Mouse (Mus musculus) liver, embryonic 14.5 days (tissue): Measurements from ENCODE around the gene Zscan26. TPM values are rescaled to one million over a fixed set of nuclear protein-coding genes. Genes with fewer than 3 reads are reported as not detected.

Experiments
- ATAC-seq: fragments of 200-750 bp; cut with Nextera tagmentation; 2 replicates; pipeline ENCODE4 v1.8.0; 2017; ENCODE audit warnings: moderate number of reproducible peaks, mild to moderate bottlenecking, moderate library complexity; ENCODE audit not compliant: insufficient read depth
- DNase-seq, 3 experiments: peaks; one replicate each; pipeline ENCODE4 v3.0.0-alpha.2; 2012 to 2013; ENCODE audit warnings: low read depth in 3 of 3, low spot score in 3 of 3
- H3K27ac ChIP-seq: fragments of 300-500 bp; sonication (generic); 2 replicates; pipeline ENCODE4 v1.5.1; 2014; ENCODE audit warnings: moderate library complexity, mild to moderate bottlenecking, control low read depth, inconsistent platforms
- H3K27me3 ChIP-seq: fragments of 300-500 bp; sonication (generic); 2 replicates; pipeline ENCODE4 v1.6.1; 2014; ENCODE audit warnings: mild to moderate bottlenecking, low read length, moderate library complexity; ENCODE audit not compliant: control insufficient read depth, insufficient read depth
- H3K36me3 ChIP-seq: fragments of 300-500 bp; sonication (generic); replicated peaks from 2 replicates; pipeline ENCODE4 v1.6.1; 2014; ENCODE audit warnings: low read depth; ENCODE audit not compliant: control insufficient read depth, insufficient read depth
- H3K4me1 ChIP-seq, 2 experiments: fragments of 200-500 bp in 1 of 2; fragments of 300-500 bp in 1 of 2; sonication (generic) in 1 of 2; replicated peaks; 2 replicates each; pipeline ENCODE4 v1.6.1; 2012 to 2014; ENCODE audit warnings: antibody characterized with exemption in 1 of 2, inconsistent platforms in 1 of 2, low read length in 1 of 2; ENCODE audit not compliant: control insufficient read depth in 2 of 2, insufficient read depth in 2 of 2
- H3K4me2 ChIP-seq: fragments of 300-500 bp; sonication (generic); 2 replicates; pipeline ENCODE4 v1.6.1; 2014; ENCODE audit warnings: low read depth, mild to moderate bottlenecking, control low read depth, moderate library complexity
- H3K4me3 ChIP-seq, 2 experiments: fragments of 200-500 bp in 1 of 2; fragments of 300-500 bp in 1 of 2; sonication (generic) in 1 of 2; 2 replicates each; pipeline ENCODE4 v1.5.1; 2012 to 2014; ENCODE audit warnings: low read depth in 2 of 2, low read length in 2 of 2, mild to moderate bottlenecking in 2 of 2, control low read depth in 1 of 2, inconsistent platforms in 1 of 2, moderate library complexity in 1 of 2; ENCODE audit not compliant: insufficient read depth in 1 of 2
- H3K9ac ChIP-seq: fragments of 300-500 bp; sonication (generic); replicated peaks from 2 replicates; pipeline ENCODE4 v1.6.1; 2014; ENCODE audit warnings: mild to moderate bottlenecking, control low read depth, moderate library complexity
- H3K9me3 ChIP-seq: fragments of 300-500 bp; sonication (generic); 2 replicates; pipeline ENCODE4 v1.6.1; 2016; ENCODE audit warnings: low read length, mixed read lengths; ENCODE audit not compliant: control insufficient read depth
- CTCF ChIP-seq: IDR thresholded peaks from 2 replicates; pipeline ENCODE4 v1.5.1; 2016; ENCODE audit warnings: antibody characterized with exemption, low read depth, control low read depth
- EP300 ChIP-seq: IDR thresholded peaks from 2 replicates; pipeline ENCODE4 v1.6.1; 2016; ENCODE audit warnings: antibody characterized with exemption, low read depth
- WGBS: fragments of 180-500 bp; shearing (Covaris S2); extraction: QIAGEN DNeasy Blood & Tissue Kit; methylation state at CpG from one replicate; pipeline ENCODE4 v1.1.7; 2014; ENCODE audit not compliant: insufficient replicate concordance; 5-methylcytosine and 5-hydroxymethylcytosine counted together
- polyA plus RNA-seq, 2 experiments: library from polyadenylated mRNA; depleted of rRNA in 1 of 2; stranded (reverse) in 1 of 2; unstranded in 1 of 2; fragments of >200 nt; fragmentation: Nextera tagmentation in 1 of 2; extraction: Ambion mirVana in 1 of 2; gene quantifications; 2 replicates each; pipeline versions ENCODE4 v1.2.1 to v1.2.3; 2012 to 2014

Gene Zscan26
- polyA plus RNA-seq, 2 experiments = 4.2 to 9.5 TPM

- H3K27ac ChIP-seq = peak overlapping the region; percentile 49
- ATAC-seq = peak; percentile 80
Observed at GRCm38 (mm10) chr13:21407969-21408804, 45.3 kb downstream of the Zscan26 start.

GRCm38 (mm10) chr13:21407341-21407740 lies 46.2 kb downstream of the Zscan26 start:
- no peak for TF ChIP-seq EP300
- TF ChIP-seq CTCF = no peak
- H3K9me3 ChIP-seq = no peaks in the 10 kb centered on the region
- ATAC-seq (no peak), DNase-seq (no peak)
- no peak overlapping the region for H3K27ac ChIP-seq
- no peaks in the 10 kb centered on the region for H3K27me3 ChIP-seq
- H3K4me2 ChIP-seq = no peak overlapping the region
- H3K4me1 ChIP-seq = peaks cover 8 to 14% of the 10 kb centered on the region in 2 experiments
- no peak overlapping the region for H3K4me3 ChIP-seq
- WGBS = 81% methylated on average over 11 of the region's 11 CpGs
- H3K9ac ChIP-seq = no peak overlapping the region
- no peaks in the 10 kb centered on the region for H3K36me3 ChIP-seq

More at GRCm38 (mm10) chr13:21407969-21408804, 45.3 kb downstream of the Zscan26 start:
- peak; percentile 62 to 73 (median 71) for DNase-seq
- peak overlapping the region; percentile 79 for H3K9ac ChIP-seq
- H3K27me3 ChIP-seq = no peaks in the 10 kb centered on the region
- H3K4me1 ChIP-seq = peaks cover 13 to 16% of the 10 kb centered on the region in 2 experiments
- peak overlapping the region; percentile 86 for H3K4me2 ChIP-seq
- no peak for TF ChIP-seq CTCF
- TF ChIP-seq EP300 = no peak
- peak overlapping the region; percentile 52 to 62 for H3K4me3 ChIP-seq
- H3K36me3 ChIP-seq = no peaks in the 10 kb centered on the region
- WGBS = 4% methylated on average over 27 of the region's 27 CpGs
- no peaks in the 10 kb centered on the region for H3K9me3 ChIP-seq

DNA sequence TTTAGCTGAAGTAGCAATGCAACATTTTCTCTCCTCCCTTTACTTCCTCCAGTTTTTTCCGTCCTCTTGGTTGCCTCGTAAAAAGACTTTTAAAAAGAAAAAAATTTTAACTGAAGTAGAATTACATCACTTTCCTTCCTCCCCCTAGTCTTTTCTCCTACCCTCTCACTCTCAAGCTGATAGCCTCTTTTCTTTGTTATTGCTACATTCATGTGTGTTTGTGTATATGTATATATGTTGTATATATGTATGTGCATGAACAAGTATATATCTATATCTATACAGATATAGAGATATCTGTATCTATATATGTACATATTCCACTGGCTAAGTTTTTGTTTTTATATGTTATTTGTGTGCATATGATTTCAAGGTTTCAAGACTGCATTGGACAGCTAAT lies 50.7 kb downstream of the Zscan26 start:
- Histone ChIP-seq H3K4me1 (peaks cover 9 to 12% of the 10 kb centered on the region in 2 experiments), H3K27me3 (no peaks in the 10 kb centered on the region), H3K4me2 (peak overlapping the region; percentile 88), H3K4me3 (peak overlapping the region; percentile 72 to 80; a peak in 3 of 4 replicates), H3K9ac (peak overlapping the region; percentile 86), H3K36me3 (peaks cover 8% of the 10 kb centered on the region), H3K27ac (no peak overlapping the region), H3K9me3 (no peaks in the 10 kb centered on the region)
- DNase-seq (no peak), ATAC-seq (peak; percentile 34; the same call in 1 of the 2 replicates)
- 0% methylated on average over 2 of the region's 2 CpGs for WGBS
- no peak for TF ChIP-seq EP300
- no peak for TF ChIP-seq CTCF

GRCm38 (mm10) chr13:21402287-21402846 lies 51.2 kb downstream of the Zscan26 start, which contains the start of gene Zkscan3:
Gene Zkscan3, minus strand, starts transcription at chr13:21402755.
- DNase-seq (peak; percentile 70 to 76 (median 75)), ATAC-seq (peak; percentile 92)
- under 1% methylated on average over 35 of the region's 35 CpGs for WGBS

More at GRCm38 (mm10) chr13:21402287-21402846, 51.2 kb downstream of the Zscan26 start, which contains the start of gene Zkscan3:
- no peaks in the 10 kb centered on the region for H3K27me3 ChIP-seq
- no peaks in the 10 kb centered on the region for H3K9me3 ChIP-seq
- H3K4me1 ChIP-seq = peaks cover 6 to 9% of the 10 kb centered on the region in 2 experiments; a peak in 3 of 4 replicates
- H3K36me3 ChIP-seq = peaks cover 8% of the 10 kb centered on the region
- H3K4me3 ChIP-seq = peak within 1 kb of the TSS; percentile 72 to 80
- H3K27ac ChIP-seq = peak within 1 kb of the TSS; percentile 63
- TF ChIP-seq CTCF (no peak), EP300 (peak; percentile 30)
- H3K9ac ChIP-seq = peak within 1 kb of the TSS; percentile 86
- peak within 1 kb of the TSS; percentile 88 for H3K4me2 ChIP-seq
